Mouse (Mus musculus): Measurements from ENCODE around the gene Trip10. TPM values are rescaled to one million over a fixed set of nuclear protein-coding genes. Genes with fewer than 3 reads are reported as not detected.

Gene Trip10
- polyA plus RNA-seq, 1 experiment, result 10.0 TPM

- no peak for DNase-seq (ENCODE audit: extremely low spot score in 1 of 2, low spot score in 1 of 2)
Observed at GRCm38 (mm10) chr17:57234254-57234928, 14.9 kb upstream of the Trip10 start.

DNA sequence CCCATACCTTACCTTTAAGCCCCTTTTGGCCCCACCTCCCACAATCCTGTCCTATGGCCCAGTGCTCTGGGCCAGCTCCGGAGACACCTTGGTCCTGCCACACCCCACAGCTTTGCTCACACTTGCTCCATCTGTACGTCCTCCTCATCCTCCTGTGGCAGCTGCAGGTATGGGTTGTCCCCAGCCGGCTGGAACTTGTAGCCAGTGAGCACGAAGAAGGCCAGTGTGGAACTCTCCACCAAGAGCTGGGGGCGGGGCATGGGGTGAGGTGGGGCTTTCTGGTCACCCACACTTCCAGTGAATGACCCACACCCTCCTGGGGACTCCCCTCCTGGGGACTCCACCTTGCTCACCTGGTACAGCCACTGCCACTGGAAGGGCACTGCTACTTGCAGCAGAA lies 13.5 kb upstream of the Trip10 start:
- DNase-seq (ENCODE audit: extremely low spot score in 1 of 2, low spot score in 1 of 2), result no peak

- no peak for DNase-seq (ENCODE audit: extremely low spot score in 1 of 2, low spot score in 1 of 2)
Observed at GRCm38 (mm10) chr17:57237181-57237580, 12.1 kb upstream of the Trip10 start.

GRCm38 (mm10) chr17:57243650-57244370 lies 5.4 kb upstream of the Trip10 start:
- DNase-seq (ENCODE audit: extremely low spot score in 1 of 2, low spot score in 1 of 2), result no peak

DNA sequence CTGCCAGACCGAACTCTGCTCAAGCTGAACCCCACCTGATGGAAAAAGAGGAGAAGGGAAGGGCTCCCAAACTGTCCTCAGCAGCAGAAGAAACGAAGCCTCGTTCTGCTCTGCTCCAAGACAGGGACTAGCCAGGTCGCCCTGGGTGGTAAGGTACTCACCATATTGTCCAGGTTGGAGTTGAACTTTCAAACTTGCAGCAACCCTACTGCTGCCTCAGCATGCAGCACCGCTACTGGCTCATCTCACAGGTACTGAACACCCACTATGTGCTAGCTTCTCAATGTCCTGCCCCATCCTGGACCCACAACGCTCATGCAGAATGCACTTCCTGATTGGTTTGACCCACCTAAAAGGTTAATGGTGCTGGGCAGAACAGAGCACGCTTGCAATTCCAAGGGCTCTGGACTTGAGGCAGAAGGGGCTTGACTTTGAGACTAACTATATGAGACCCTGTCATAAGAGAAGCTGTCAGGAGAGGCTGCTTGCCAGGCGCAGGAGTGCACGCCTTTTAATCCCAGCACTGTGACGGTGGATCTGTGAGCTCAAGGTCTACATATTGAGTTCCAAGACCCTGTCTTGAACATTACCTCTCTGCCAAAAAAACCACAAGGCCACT lies 3.8 kb upstream of the Trip10 start:
- no peak for DNase-seq (ENCODE audit: extremely low spot score in 1 of 2, low spot score in 1 of 2)

- no peak for DNase-seq (ENCODE audit: extremely low spot score in 1 of 2, low spot score in 1 of 2)
Observed at GRCm38 (mm10) chr17:57246663-57247392, 2.4 kb upstream of the Trip10 start.

- DNase-seq (ENCODE audit: extremely low spot score in 1 of 2, low spot score in 1 of 2), result peak; percentile 98 to 99
Observed at GRCm38 (mm10) chr17:57247393-57248200, 1.7 kb upstream of the Trip10 start.

DNA sequence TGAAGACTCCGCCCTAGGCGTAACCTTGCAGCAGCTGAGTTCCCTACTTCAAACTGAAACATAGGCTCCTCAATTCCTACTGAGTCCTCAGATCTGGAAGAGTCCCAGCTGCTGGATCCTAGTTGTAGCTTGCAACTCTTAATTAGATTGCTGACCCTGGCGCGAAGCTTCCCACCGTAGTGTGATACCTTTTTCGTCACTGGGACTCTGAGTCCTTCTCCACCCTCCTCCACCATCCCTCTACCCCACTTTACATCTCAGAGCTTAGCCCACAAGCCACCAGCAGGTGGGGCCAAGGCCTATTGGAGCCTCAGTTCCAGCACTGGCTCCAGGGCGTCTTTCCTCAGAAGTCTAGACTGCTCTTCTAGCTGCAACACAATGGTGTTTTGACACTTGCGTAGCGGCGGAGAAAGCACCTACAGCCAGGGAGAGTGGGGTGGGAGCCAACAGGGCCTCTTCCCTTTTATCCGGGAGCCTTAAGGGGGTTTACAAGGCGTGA lies 1.0 kb upstream of the Trip10 start, which contains the start of gene Gpr108:
Gene Gpr108 (minus strand): TSS at position 246 of the 499 bp plus-strand sequence.
- DNase-seq (ENCODE audit: extremely low spot score in 1 of 2, low spot score in 1 of 2), result peak; percentile 82 to 89

GRCm38 (mm10) chr17:57248771-57249170 lies 484 bp upstream of the Trip10 start:
- DNase-seq (ENCODE audit: extremely low spot score in 1 of 2, low spot score in 1 of 2), result peak in 1 of 2 experiments; percentile 7

- peak in 1 of 2 experiments; percentile 26 for DNase-seq (ENCODE audit: extremely low spot score in 1 of 2, low spot score in 1 of 2)
Observed at GRCm38 (mm10) chr17:57250461-57251160, 1.4 kb downstream of the Trip10 start.

DNA sequence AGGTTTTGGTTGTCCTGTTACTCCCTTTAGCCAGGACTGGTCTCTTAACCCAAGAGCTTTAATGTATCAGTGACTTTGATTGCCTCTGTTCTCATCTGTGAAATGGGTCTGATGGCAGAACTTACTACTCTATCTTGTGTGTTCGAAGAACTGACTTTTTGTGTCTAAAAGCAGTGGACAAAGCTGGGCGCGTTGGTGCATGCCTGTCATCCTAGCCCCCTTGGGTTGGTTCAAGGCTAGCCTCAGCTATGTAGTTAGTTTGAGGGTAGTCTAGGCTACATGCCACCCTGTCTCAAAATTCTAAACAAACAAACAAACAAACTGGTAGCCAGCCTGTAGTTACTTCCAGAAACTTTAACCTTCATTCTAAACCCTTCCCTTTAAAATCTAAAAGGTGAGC lies 2.2 kb downstream of the Trip10 start:
- no peak for DNase-seq (ENCODE audit: extremely low spot score in 1 of 2, low spot score in 1 of 2)

- no peak for DNase-seq (ENCODE audit: extremely low spot score in 1 of 2, low spot score in 1 of 2)
Observed at GRCm38 (mm10) chr17:57253306-57253705, 4.1 kb downstream of the Trip10 start.

GRCm38 (mm10) chr17:57255354-57255753 lies 6.1 kb downstream of the Trip10 start:
- no peak for DNase-seq (ENCODE audit: extremely low spot score in 1 of 2, low spot score in 1 of 2)

GRCm38 (mm10) chr17:57256921-57257485 lies 7.7 kb downstream of the Trip10 start:
- DNase-seq (ENCODE audit: extremely low spot score in 1 of 2, low spot score in 1 of 2), result no peak

DNA sequence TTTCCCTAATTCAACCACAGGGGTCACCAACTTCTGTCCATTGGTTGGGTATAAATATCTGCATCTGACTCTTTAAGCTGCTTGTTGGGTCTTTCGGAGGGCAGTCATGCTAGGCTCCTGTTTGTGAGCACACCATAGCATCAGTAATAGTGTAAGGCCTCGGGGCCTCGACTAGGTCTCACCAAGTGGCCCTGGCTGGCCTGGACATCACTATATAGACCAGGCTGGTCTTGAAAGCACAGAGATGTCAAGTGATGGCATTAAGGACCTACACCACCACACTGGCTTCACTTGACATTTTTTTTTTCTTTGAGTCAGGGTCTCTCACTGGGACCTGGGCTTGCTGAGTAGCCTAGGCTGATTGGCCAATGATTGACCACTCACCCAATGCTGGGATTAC lies 8.9 kb downstream of the Trip10 start:
- DNase-seq (ENCODE audit: extremely low spot score in 1 of 2, low spot score in 1 of 2), result no peak

DNA sequence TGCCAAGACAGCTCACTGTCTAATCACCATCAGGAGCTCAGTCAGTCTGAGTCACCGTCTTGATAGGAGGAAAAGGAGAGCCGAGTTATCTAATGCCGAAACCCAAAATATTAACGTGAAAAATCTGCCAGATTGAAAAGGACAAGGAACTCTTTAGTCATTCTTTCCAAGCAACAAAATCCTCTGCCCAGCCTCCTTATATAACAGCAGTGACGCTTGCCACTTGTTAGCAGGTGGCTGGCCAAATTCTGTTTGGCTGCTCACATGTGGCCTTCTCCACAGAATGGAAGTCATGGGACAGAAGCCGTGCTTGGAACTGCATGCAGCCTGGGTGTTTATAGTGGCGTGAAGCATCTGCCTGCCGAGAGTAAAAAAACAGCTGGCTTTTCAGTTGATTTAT lies 10.5 kb downstream of the Trip10 start:
- DNase-seq (ENCODE audit: extremely low spot score in 1 of 2, low spot score in 1 of 2), result peak in 1 of 2 experiments; percentile 45

DNA sequence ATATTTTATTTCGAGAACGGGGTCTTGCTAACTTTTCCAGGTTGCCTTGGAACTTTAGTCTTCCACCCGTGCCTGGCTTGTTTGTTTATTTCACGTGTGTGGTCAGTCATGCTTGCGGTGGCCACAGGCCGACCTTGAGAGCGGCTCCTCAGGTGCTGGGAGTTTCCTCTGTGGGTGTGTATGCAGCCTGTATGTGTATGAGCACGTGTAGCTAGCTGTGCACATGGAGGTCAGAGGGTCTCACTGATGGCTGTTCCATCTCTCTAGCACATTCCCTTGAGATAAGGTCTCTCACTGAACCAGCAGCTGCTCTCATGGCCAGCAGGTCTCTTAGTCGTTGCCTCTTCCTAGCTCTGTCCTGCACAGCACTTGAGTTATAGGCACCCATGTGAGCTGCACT lies 11.1 kb downstream of the Trip10 start:
- DNase-seq (ENCODE audit: extremely low spot score in 1 of 2, low spot score in 1 of 2), result no peak

DNA sequence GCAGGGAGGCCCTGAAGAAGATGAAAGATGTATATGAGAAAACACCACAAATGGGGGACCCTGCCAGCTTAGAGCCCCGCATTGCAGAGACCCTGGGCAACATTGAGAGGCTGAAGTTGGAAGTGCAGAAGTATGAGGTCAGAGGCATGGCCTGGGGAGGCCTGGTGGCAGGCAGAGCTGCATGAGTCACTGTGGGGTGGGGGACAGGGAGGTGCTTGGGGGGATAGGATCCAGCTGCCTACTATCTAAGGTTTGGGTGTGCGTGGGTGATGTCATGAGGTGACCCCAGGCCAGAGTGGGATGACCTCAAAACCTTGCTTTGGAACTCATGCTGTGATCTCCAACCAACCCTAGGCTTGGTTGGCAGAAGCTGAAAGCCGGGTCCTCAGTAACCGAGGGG lies 12.0 kb downstream of the Trip10 start:
- no peak for DNase-seq (ENCODE audit: extremely low spot score in 1 of 2, low spot score in 1 of 2)

DNA sequence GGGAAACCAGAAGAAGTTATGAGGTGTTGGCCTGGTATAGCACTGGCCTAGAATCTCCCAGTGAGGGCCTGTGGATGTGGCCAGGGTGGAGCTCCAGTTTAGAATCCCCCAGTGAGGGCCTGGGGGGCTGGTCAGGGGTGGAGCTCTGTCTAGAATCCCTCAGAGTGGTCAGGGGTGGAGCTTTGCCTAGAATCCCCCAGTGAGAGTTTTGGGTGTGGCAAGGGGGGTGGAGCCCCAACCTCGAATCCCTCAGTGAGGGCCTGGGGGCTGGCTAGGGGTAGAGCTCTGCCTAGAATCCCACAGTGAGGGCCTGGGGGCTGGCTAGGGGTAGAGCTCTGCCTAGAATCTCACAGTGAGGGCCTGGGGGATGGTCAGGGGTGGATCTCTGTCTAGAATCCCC lies 12.5 kb downstream of the Trip10 start:
- DNase-seq (ENCODE audit: extremely low spot score in 1 of 2, low spot score in 1 of 2), result no peak

Data from frontal cortex, adult 2 months (tissue).